Mouse (Mus musculus): ENCODE results near the gene Brpf3. TPM values are rescaled to one million over a fixed set of nuclear protein-coding genes. Genes with fewer than 3 reads are reported as not detected.
"Not testable (repeated sequence)": the region's sequence is repeated elsewhere in the genome, so short reads cannot be mapped to it uniquely, and the experiment has no call there.

Gene Brpf3
- polyA plus RNA-seq, 1 experiment from 2014 or later, result 5.2 TPM

GRCm38 (mm10) chr17:28816326-28816725 lies 15.4 kb downstream of the Brpf3 start:
- H3K9ac ChIP-seq; H3K4me3 ChIP-seq; ATAC-seq (replicated peaks; ENCODE audit: insufficient number of reproducible peaks, insufficient read depth, low FRiP score, low read depth); H3K27me3 ChIP-seq; H3K9me3 ChIP-seq (replicated peaks); H3K4me2 ChIP-seq: not testable (repeated sequence)
- WGBS, result 89% methylated on average over 10 of the region's 10 CpGs
- Histone ChIP-seq H3K4me1 (replicated peaks) (peaks cover 21% of the 10 kb centered on the region), H3K36me3 (peaks cover 78% of the 10 kb centered on the region), H3K27ac (peak overlapping the region; percentile 83)

- H3K4me3 ChIP-seq, result no peak overlapping the region
- H3K4me1 ChIP-seq (replicated peaks), result peaks cover 21% of the 10 kb centered on the region
- H3K36me3 ChIP-seq, result peaks cover 86% of the 10 kb centered on the region
- no peak for ATAC-seq (replicated peaks; ENCODE audit: insufficient number of reproducible peaks, insufficient read depth, low FRiP score, low read depth)
- WGBS, result 92% methylated on average over 25 of the region's 25 CpGs
- H3K4me2 ChIP-seq, result no peak overlapping the region
- H3K27me3 ChIP-seq, result no peaks in the 10 kb centered on the region
- H3K9me3 ChIP-seq (replicated peaks), result no peaks in the 10 kb centered on the region
- no peak overlapping the region for H3K27ac ChIP-seq
- H3K9ac ChIP-seq, result no peak overlapping the region
Measured at GRCm38 (mm10) chr17:28816875-28817811, 16.3 kb downstream of the Brpf3 start.

- no peak overlapping the region for H3K4me3 ChIP-seq
- peaks cover 76% of the 10 kb centered on the region for H3K36me3 ChIP-seq
- 78% methylated on average over 2 of the region's 2 CpGs for WGBS
- peaks cover 15% of the 10 kb centered on the region for H3K4me1 ChIP-seq (replicated peaks)
- H3K27me3 ChIP-seq, result no peaks in the 10 kb centered on the region
- H3K27ac ChIP-seq, result no peak overlapping the region
- no peak for ATAC-seq (replicated peaks; ENCODE audit: insufficient number of reproducible peaks, insufficient read depth, low FRiP score, low read depth)
- no peak overlapping the region for H3K9ac ChIP-seq
- H3K4me2 ChIP-seq, result no peak overlapping the region
- no peaks in the 10 kb centered on the region for H3K9me3 ChIP-seq (replicated peaks)
Measured at GRCm38 (mm10) chr17:28820189-28820588, 19.3 kb downstream of the Brpf3 start.

DNA sequence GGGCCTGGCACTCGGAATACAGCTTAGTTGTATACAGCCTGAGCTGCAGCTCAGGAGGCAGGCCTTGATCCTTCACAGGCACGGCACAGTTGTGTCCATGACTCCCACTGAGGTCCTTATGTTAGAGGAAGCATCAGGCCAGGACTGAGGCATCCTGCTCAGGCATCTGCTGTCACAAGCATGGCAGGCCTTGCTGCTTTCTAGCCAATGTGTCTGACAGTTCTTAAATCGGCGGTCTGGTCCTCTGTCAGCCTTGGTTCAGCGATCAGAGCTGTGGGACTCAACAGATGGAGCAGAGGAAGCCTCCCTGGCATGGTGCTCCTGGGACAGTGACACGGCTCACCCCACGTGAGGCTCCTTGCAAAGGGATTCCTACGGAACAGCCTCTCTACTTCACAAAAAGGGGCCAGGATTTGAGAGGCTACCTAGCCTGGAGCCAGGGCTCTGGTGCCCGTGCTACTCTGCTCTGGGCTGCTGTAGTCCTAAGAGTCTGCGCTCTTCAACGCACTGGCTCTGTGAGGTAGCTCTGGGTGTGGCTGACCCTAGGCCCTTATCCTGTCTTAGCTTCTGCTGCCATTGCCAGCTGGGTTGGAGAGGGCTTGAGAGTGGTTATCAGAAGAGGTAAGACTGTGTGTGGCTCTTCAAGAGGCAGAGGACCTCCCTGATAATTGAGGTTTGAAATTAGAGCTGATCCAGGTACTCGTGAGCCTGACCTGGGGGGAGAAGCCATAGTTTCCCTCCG lies 22.3 kb downstream of the Brpf3 start:
- H3K9ac ChIP-seq, result no peak overlapping the region
- ATAC-seq (replicated peaks; ENCODE audit: insufficient number of reproducible peaks, insufficient read depth, low FRiP score, low read depth), result no peak
- H3K4me2 ChIP-seq, result no peak overlapping the region

DNA sequence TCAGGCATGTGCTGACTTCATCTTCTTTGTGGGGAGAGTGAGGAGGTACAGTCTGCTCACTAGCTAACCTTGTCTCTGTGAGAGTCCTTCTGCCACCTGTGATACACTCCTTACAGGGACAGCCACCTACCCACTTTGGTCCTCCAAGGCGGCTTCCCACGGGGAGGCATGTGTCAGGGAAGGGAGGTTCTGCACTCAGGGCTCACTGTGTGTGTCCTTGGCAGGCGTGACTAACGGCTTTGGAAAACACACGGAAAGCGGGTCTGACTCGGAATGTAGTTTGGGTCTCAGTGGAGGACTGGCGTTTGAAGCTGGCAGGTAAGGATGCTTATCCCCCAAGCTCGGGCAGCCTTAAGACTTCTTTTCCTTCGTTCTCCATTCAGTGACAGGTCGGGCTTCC lies 22.9 kb downstream of the Brpf3 start:
- no peaks in the 10 kb centered on the region for H3K9me3 ChIP-seq (replicated peaks)
- no peaks in the 10 kb centered on the region for H3K27me3 ChIP-seq
- H3K4me2 ChIP-seq, result no peak overlapping the region
- no peak overlapping the region for H3K27ac ChIP-seq
- H3K4me1 ChIP-seq (replicated peaks), result peaks cover 12% of the 10 kb centered on the region
- no peak overlapping the region for H3K9ac ChIP-seq
- no peak overlapping the region for H3K4me3 ChIP-seq
- no peak for ATAC-seq (replicated peaks; ENCODE audit: insufficient number of reproducible peaks, insufficient read depth, low FRiP score, low read depth)
- 89% methylated on average over 11 of the region's 11 CpGs for WGBS
- H3K36me3 ChIP-seq, result peaks cover 70% of the 10 kb centered on the region

More for the DNA sequence above, 22.3 kb downstream of the Brpf3 start:
- Histone ChIP-seq H3K9me3 (replicated peaks) (no peaks in the 10 kb centered on the region), H3K4me1 (replicated peaks) (peaks cover 12% of the 10 kb centered on the region), H3K36me3 (peaks cover 70% of the 10 kb centered on the region), H3K4me3 (no peak overlapping the region), H3K27me3 (no peaks in the 10 kb centered on the region), H3K27ac (no peak overlapping the region)
- WGBS, result 83% methylated on average over 13 of the region's 13 CpGs

- 72% methylated on average over 6 of the region's 6 CpGs for WGBS
- peak overlapping the region; percentile 48; the same call in 1 of the 2 replicates for H3K27ac ChIP-seq
- peaks cover 12% of the 10 kb centered on the region for H3K4me1 ChIP-seq (replicated peaks)
- H3K4me2 ChIP-seq, result no peak overlapping the region
- no peak overlapping the region; the same call in 1 of the 2 replicates for H3K9ac ChIP-seq
- ATAC-seq (replicated peaks; ENCODE audit: insufficient number of reproducible peaks, insufficient read depth, low FRiP score, low read depth), result no peak
- H3K27me3 ChIP-seq, result no peaks in the 10 kb centered on the region
- no peak overlapping the region for H3K4me3 ChIP-seq
- no peaks in the 10 kb centered on the region for H3K9me3 ChIP-seq (replicated peaks)
- H3K36me3 ChIP-seq, result peaks cover 64% of the 10 kb centered on the region
Measured at GRCm38 (mm10) chr17:28824896-28825295, 24.0 kb downstream of the Brpf3 start.

GRCm38 (mm10) chr17:28825359-28826041 lies 24.6 kb downstream of the Brpf3 start:
- Histone ChIP-seq H3K27me3 (no peaks in the 10 kb centered on the region), H3K36me3 (peaks cover 58% of the 10 kb centered on the region), H3K9ac (no peak overlapping the region; the same call in 1 of the 2 replicates), H3K4me3 (no peak overlapping the region), H3K27ac (peak overlapping the region; percentile 48), H3K4me2 (no peak overlapping the region), H3K9me3 (replicated peaks) (no peaks in the 10 kb centered on the region), H3K4me1 (replicated peaks) (peaks cover 12% of the 10 kb centered on the region)
- 61% methylated on average over 6 of the region's 6 CpGs for WGBS
- ATAC-seq (replicated peaks; ENCODE audit: insufficient number of reproducible peaks, insufficient read depth, low FRiP score, low read depth), result no peak

DNA sequence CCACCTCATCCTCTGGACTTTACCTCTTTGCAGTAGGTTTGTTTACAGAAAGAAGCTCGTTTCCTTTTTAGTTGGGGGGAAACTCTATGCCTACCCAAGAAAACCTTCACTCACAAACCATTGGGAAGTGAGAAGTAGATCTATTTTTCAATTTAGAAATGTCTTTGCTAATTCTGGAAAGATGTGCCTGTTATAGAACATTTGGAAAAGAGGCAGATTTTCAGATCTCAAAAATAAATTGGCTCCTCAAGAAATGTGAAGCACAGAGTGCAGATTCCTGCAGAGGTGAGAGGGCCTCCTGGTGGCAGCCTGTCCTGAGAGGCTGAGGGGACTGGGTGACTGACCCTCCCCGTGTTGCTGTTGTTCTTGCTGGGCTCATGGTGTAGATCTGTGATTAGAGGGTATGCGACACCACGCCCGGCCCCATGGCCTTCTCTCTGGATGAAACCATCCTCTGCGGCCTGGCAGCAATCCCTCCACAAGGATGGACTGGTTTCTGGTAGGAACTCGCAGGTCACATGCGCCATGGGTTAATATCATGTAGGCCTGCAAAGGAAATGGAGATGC lies 26.9 kb downstream of the Brpf3 start:
- H3K27ac ChIP-seq, result no peak overlapping the region
- H3K27me3 ChIP-seq, result no peaks in the 10 kb centered on the region
- H3K4me1 ChIP-seq (replicated peaks), result peaks cover 18% of the 10 kb centered on the region
- H3K36me3 ChIP-seq, result peaks cover 36% of the 10 kb centered on the region
- no peak overlapping the region for H3K4me3 ChIP-seq
- WGBS, result 86% methylated on average over 8 of the region's 8 CpGs
- H3K9ac ChIP-seq, result no peak overlapping the region
- no peak overlapping the region for H3K4me2 ChIP-seq
- no peaks in the 10 kb centered on the region for H3K9me3 ChIP-seq (replicated peaks)
- ATAC-seq (replicated peaks; ENCODE audit: insufficient number of reproducible peaks, insufficient read depth, low FRiP score, low read depth), result no peak

DNA sequence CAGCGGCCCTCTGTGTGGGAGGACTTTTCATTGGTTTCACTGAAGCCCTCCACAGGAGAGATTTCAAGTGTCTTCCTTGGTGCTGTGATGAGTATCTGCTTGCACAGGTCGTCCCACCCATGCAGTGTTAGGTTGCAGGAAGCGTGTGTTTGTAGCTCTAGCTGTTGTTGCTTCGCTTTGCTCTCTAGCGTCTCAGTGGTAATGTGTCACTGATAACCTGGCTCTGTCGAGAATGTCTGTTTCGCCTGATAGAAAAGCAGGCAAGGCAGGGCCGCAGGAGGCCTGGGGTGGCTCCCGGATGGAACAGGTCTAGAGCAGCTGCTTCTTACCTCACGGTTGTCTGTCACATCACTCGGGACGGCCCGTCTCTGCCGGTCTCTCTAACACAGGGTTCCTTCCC lies 28.2 kb downstream of the Brpf3 start:
- Histone ChIP-seq H3K4me1 (replicated peaks) (peaks cover 21% of the 10 kb centered on the region), H3K36me3 (peaks cover 32% of the 10 kb centered on the region), H3K9me3 (replicated peaks) (no peaks in the 10 kb centered on the region), H3K27ac (no peak overlapping the region), H3K27me3 (no peaks in the 10 kb centered on the region), H3K4me2 (no peak overlapping the region), H3K9ac (no peak overlapping the region), H3K4me3 (no peak overlapping the region)
- ATAC-seq (replicated peaks; ENCODE audit: insufficient number of reproducible peaks, insufficient read depth, low FRiP score, low read depth), result no peak
- 52% methylated on average over 14 of the region's 14 CpGs for WGBS

GRCm38 (mm10) chr17:28831065-28831464 lies 30.2 kb downstream of the Brpf3 start:
- Histone ChIP-seq H3K4me1 (replicated peaks) (peaks cover 17% of the 10 kb centered on the region; the same call in 1 of the 2 replicates), H3K27ac (no peak overlapping the region), H3K27me3 (no peaks in the 10 kb centered on the region), H3K9ac (no peak overlapping the region), H3K36me3 (peaks cover 28% of the 10 kb centered on the region), H3K4me2 (no peak overlapping the region), H3K9me3 (replicated peaks) (no peaks in the 10 kb centered on the region), H3K4me3 (no peak overlapping the region)
- WGBS, result 70% methylated on average over 8 of the region's 8 CpGs
- ATAC-seq (replicated peaks; ENCODE audit: insufficient number of reproducible peaks, insufficient read depth, low FRiP score, low read depth), result no peak

DNA sequence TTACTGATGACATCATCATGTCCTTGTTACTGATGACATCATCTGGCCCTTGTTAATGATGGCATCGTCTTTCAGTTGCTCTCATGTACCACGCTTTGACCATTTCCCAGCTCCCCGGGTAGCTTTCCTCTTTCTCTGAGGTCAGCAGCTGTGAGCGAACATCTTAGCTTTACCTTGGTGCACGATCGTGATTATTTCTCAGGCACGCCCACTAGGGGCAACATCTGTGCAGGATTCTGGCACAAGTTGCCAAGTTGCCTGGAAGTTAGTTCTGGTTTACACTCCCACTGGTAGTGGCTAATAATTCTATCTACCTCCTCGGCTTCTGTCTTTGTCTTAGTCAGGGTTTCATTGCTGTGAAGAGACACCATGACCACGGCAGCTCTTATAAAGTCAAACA lies 31.1 kb downstream of the Brpf3 start:
- Histone ChIP-seq H3K9ac (no peak overlapping the region), H3K4me3 (no peak overlapping the region), H3K36me3 (peaks cover 33% of the 10 kb centered on the region), H3K27ac (no peak overlapping the region), H3K27me3 (no peaks in the 10 kb centered on the region), H3K4me1 (replicated peaks) (peaks cover 17% of the 10 kb centered on the region; the same call in 1 of the 2 replicates), H3K4me2 (no peak overlapping the region), H3K9me3 (replicated peaks) (no peaks in the 10 kb centered on the region)
- 76% methylated on average over 9 of the region's 9 CpGs for WGBS
- ATAC-seq (replicated peaks; ENCODE audit: insufficient number of reproducible peaks, insufficient read depth, low FRiP score, low read depth), result no peak

Measured in heart, embryonic 15.5 days (tissue).